Mouse (Mus musculus) limb, embryonic 14.5 days (tissue): ENCODE measurements around the gene Prg4. TPM values are rescaled to one million over a fixed set of nuclear protein-coding genes. Genes with fewer than 3 reads are reported as not detected.

Source experiments
- ATAC-seq: fragments of 200-750 bp; cut with Nextera tagmentation; 2 replicates; pipeline ENCODE4 v1.8.0; 2017; ENCODE audit warnings: low read depth, moderate number of reproducible peaks, moderate TSS enrichment; ENCODE audit not compliant: low FRiP score
- DNase-seq: peaks from one replicate; pipeline ENCODE4 v3.0.0-alpha.2; 2015; ENCODE audit warnings: low spot score
- H3K27ac ChIP-seq: fragments of 300-500 bp; sonication (generic); replicated peaks from 2 replicates; pipeline ENCODE4 v1.5.1; 2014; ENCODE audit warnings: low read depth, mild to moderate bottlenecking, low read length, moderate library complexity, mixed read lengths
- H3K27me3 ChIP-seq: fragments of 300-500 bp; sonication (generic); 2 replicates; pipeline ENCODE4 v1.6.1; 2014; ENCODE audit warnings: low read length, mixed read lengths; ENCODE audit not compliant: control insufficient read depth, insufficient read depth
- H3K36me3 ChIP-seq: fragments of 300-500 bp; sonication (generic); 2 replicates; pipeline ENCODE4 v1.6.1; 2014; ENCODE audit warnings: mild to moderate bottlenecking, low read length, moderate library complexity, mixed read lengths; ENCODE audit not compliant: control insufficient read depth, insufficient read depth
- H3K4me1 ChIP-seq: fragments of 300-500 bp; sonication (generic); 2 replicates; pipeline ENCODE4 v1.6.1; 2014; ENCODE audit warnings: antibody characterized with exemption, low read length, mixed read lengths; ENCODE audit not compliant: control insufficient read depth, insufficient read depth
- H3K4me2 ChIP-seq: fragments of 300-500 bp; sonication (generic); replicated peaks from 2 replicates; pipeline ENCODE4 v1.6.1; 2014; ENCODE audit warnings: low read depth, mild to moderate bottlenecking, low read length, moderate library complexity; ENCODE audit not compliant: severe bottlenecking
- H3K4me3 ChIP-seq: fragments of 300-500 bp; sonication (generic); replicated peaks from 2 replicates; pipeline ENCODE4 v1.5.1; 2014; ENCODE audit warnings: low read length
- H3K9ac ChIP-seq: fragments of 300-500 bp; sonication (generic); 2 replicates; pipeline ENCODE4 v1.6.1; 2014; ENCODE audit warnings: mild to moderate bottlenecking, low read depth, low read length, moderate library complexity; ENCODE audit not compliant: severe bottlenecking
- H3K9me3 ChIP-seq: fragments of 300-500 bp; sonication (generic); 2 replicates; pipeline ENCODE4 v1.6.1; 2016; ENCODE audit warnings: low read length; ENCODE audit not compliant: control insufficient read depth
- POLR2A ChIP-seq: fragments of 200-500 bp; IDR thresholded peaks from 2 replicates; pipeline ENCODE4 v1.8.0; 2012; ENCODE audit warnings: inconsistent platforms, mild to moderate bottlenecking, moderate library complexity, borderline replicate concordance; ENCODE audit not compliant: insufficient read depth, insufficient read length; ENCODE audit errors: extremely low read depth
- WGBS: fragments of 180-500 bp; shearing (Covaris S2); extraction: QIAGEN DNeasy Blood & Tissue Kit; methylation state at CpG from one replicate; pipeline ENCODE4 v1.1.7; 2014; 5-methylcytosine and 5-hydroxymethylcytosine counted together
- polyA plus RNA-seq, 2 experiments: library from polyadenylated mRNA; depleted of rRNA in 1 of 2; stranded (reverse) in 1 of 2; unstranded in 1 of 2; fragments of >200 nt; fragmentation: Nextera tagmentation in 1 of 2; extraction: Ambion mirVana in 1 of 2; gene quantifications; 2 replicates each; pipeline versions ENCODE4 v1.2.1 to v1.2.3; 2012 to 2014

Prg4 gene
- polyA plus RNA-seq, 2 experiments = 2.5 to 2.8 TPM

GRCm38 (mm10) chr1:150497690-150498089, 31.7 kb upstream of the Prg4 start:
- peaks cover 6% of the 10 kb centered on the region; the same call in 1 of the 2 replicates for H3K9me3 ChIP-seq
- H3K27ac ChIP-seq = no peak overlapping the region
- 67% methylated on average over 2 of the region's 2 CpGs for WGBS
- ATAC-seq (no peak), DNase-seq (no peak)
- no peak for TF ChIP-seq POLR2A
- no peaks in the 10 kb centered on the region for H3K36me3 ChIP-seq
- no peaks in the 10 kb centered on the region for H3K27me3 ChIP-seq
- H3K9ac ChIP-seq = no peak overlapping the region
- no peak overlapping the region for H3K4me2 ChIP-seq
- H3K4me1 ChIP-seq = no peaks in the 10 kb centered on the region
- H3K4me3 ChIP-seq = no peak overlapping the region

GRCm38 (mm10) chr1:150496626-150497302, 30.8 kb upstream of the Prg4 start:
- peaks cover 6% of the 10 kb centered on the region; the same call in 1 of the 2 replicates for H3K9me3 ChIP-seq
- H3K4me1 ChIP-seq = no peaks in the 10 kb centered on the region
- H3K27me3 ChIP-seq = no peaks in the 10 kb centered on the region
- no peak overlapping the region for H3K27ac ChIP-seq
- no peak overlapping the region for H3K4me2 ChIP-seq
- no peak overlapping the region for H3K9ac ChIP-seq
- DNase-seq (no peak), ATAC-seq (no peak)
- no peak overlapping the region for H3K4me3 ChIP-seq
- H3K36me3 ChIP-seq = no peaks in the 10 kb centered on the region
- TF ChIP-seq POLR2A = no peak
- WGBS = 81% methylated on average over 6 of the region's 6 CpGs

GRCm38 (mm10) chr1:150489148-150489547, 23.2 kb upstream of the Prg4 start:
- Histone ChIP-seq H3K4me3 (no peak overlapping the region), H3K9ac (no peak overlapping the region), H3K27me3 (no peaks in the 10 kb centered on the region), H3K27ac (no peak overlapping the region), H3K36me3 (no peaks in the 10 kb centered on the region), H3K4me1 (no peaks in the 10 kb centered on the region), H3K4me2 (no peak overlapping the region), H3K9me3 (no peaks in the 10 kb centered on the region)
- DNase-seq (peak; percentile 40), ATAC-seq (no peak)
- 65% methylated on average over 2 of the region's 2 CpGs for WGBS
- TF ChIP-seq POLR2A = no peak

- Histone ChIP-seq H3K4me2 (no peak overlapping the region), H3K27me3 (no peaks in the 10 kb centered on the region), H3K4me1 (peaks cover 8% of the 10 kb centered on the region; the same call in 1 of the 2 replicates), H3K9me3 (no peaks in the 10 kb centered on the region), H3K27ac (no peak overlapping the region), H3K36me3 (no peaks in the 10 kb centered on the region), H3K9ac (no peak overlapping the region), H3K4me3 (no peak overlapping the region)
- no peak for TF ChIP-seq POLR2A
- DNase-seq = peak; percentile 79
- ATAC-seq = peak; percentile 71; the same call in 1 of the 2 replicates
- 8% methylated on average over 5 of the region's 5 CpGs for WGBS
These were observed 14.7 kb upstream of the Prg4 start for GRCm38 (mm10) chr1:150480674-150481073.

DNA sequence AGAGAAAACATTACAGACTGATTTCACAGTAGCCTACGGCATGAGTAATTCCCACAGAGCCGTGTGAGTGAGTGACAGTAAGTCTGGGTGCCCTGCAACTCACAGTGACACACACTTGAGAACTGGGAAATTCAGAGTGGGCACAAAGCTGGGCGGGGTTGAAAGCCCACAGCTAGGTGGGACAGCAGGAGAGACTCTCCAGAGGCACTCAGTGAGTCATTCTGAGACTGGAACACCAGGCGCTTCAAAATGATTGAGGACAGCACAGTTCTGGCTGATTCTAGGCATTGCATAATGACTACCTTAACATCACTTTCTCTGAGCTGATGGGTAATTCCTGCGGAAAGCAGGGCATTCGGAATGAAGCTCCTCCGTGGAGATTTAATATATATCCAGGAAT, 6.6 kb upstream of the Prg4 start:
- Histone ChIP-seq H3K4me2 (no peak overlapping the region), H3K36me3 (no peaks in the 10 kb centered on the region), H3K9me3 (no peaks in the 10 kb centered on the region), H3K27ac (no peak overlapping the region), H3K9ac (no peak overlapping the region), H3K4me1 (0 out of 2 replicates have a peak, but pooled peaks cover 2% of the 10 kb centered on the region), H3K4me3 (no peak overlapping the region), H3K27me3 (no peaks in the 10 kb centered on the region)
- no peak for DNase-seq
- 77% methylated on average over 7 of the region's 7 CpGs for WGBS
- no peak for TF ChIP-seq POLR2A
- ATAC-seq = no peak

GRCm38 (mm10) chr1:150469992-150470391, 4.0 kb upstream of the Prg4 start:
- Histone ChIP-seq H3K9me3 (no peaks in the 10 kb centered on the region), H3K9ac (no peak overlapping the region), H3K27ac (no peak overlapping the region), H3K36me3 (no peaks in the 10 kb centered on the region), H3K27me3 (no peaks in the 10 kb centered on the region), H3K4me3 (no peak overlapping the region), H3K4me2 (no peak overlapping the region), H3K4me1 (0 out of 2 replicates have a peak, but pooled peaks cover 2% of the 10 kb centered on the region)
- TF ChIP-seq POLR2A = no peak
- WGBS = 73% methylated on average over 3 of the region's 3 CpGs
- DNase-seq (no peak), ATAC-seq (no peak)
